Mouse (Mus musculus): Measurements from ENCODE around the gene Adsl.
"Not testable (repeated sequence)": the region's sequence is repeated elsewhere in the genome, so short reads cannot be mapped to it uniquely, and the experiment has no call there.

Adsl gene

DNA sequence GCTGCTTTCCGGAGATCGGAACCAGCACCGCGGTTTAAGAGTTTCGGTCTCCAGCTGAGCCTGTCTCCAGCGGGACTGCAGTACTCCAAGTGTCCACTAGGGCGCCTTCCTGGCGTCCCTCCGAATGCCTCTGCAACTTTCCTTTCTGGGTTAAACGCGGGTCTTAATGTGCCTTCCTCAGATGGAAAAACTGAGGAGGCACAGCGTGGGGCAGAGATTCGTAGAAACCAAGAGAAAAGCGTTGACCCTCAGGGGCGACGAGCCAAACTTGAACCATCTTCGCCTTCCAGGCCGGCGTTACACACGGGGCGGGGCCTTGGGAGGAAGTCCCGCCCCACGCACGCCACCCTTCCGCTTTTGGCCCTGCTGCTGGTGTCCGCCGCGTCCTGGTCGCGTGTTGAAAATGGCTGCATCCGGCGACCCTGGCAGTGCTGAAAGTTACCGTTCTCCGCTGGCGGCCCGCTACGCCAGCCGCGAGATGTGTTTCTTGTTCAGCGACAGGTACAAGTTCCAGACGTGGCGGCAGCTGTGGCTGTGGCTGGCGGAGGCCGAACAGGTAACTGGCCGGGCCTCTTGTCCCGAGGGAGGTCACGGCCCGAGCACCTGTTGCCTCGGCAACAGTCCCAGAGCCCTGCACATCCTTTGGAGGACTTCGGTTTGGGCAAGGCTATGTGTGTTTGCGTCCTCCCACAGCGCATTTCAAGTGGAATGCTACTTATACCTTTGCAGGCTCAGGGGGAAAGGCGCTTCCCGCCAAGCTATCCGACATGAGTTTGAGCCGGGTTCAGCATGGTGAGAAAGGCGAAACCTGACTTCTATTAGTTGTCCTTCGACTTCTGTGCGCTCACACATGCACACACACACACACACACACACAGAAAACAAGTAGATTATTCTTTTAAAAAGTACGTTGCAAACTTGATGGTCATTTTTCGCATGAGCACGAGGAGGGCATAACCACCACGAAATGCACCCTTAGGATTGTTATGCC is at the start of gene Adsl:
Gene Adsl, plus strand, starts transcription at position 346 of the 991 bp plus-strand sequence.
- in situ Hi-C loops (cut with MboI, MseI) = loop anchor here (5.0 kb wide), 1 partner anchor 241 kb away; no protein-coding TSS in a partner anchor

DNA sequence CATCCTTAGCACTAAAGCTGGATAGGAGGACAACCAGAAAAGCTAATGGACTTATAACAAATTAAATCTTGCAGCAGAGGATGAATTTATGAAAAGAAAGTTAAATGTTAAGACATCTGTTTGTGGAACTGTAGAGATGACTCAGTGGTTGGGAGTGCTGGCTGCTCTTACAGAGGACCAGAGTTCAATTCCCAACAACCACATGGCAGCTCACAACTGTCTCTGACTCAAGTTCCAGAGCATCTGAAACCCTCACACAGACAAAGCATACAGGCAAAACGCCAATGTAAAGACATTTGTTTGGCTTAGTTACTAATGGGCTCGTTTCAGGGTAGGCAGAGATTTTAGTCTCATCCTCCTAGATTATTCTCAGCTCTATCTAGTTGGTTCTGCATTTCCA is 48.5 kb upstream of the Adsl start:
- in situ Hi-C loops (cut with MboI, MseI) = no loop called here

DNA sequence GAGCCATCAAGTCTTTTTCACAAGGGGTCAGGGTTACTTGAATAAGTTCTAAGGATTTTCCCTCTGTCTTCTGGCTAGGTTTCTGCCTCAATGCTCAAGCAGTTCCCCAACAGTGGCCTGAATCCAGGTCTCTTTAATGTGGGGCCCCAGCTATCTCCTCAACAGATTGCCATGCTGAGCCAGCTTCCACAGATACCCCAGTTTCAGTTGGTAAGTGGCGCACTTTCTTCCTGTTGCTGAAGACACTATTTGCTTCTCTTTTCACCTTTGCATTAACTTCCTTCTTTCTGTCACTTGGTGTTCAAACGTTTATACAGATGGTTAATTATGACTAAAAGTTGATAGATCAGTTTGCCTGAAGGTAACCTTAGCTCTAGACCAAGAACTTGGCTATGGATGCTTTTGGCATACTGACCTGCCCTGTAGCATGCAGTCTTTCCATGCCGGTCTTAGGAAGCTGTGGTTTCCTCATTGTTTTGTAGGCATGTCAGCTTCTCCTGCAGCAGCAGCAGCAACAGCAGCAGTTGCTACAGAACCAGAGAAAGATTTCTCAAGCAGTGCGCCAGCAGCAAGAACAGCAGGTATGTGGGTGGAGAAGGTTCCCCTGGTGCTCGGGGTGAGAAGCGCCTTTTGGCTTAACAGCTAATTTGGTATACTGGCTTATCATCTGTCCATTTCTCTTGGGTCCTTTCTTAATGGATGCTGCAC is 46.3 kb upstream of the Adsl start:
- in situ Hi-C loops (cut with MboI, MseI) = no loop called here

- in situ Hi-C loops (cut with MboI, MseI) = not testable (repeated sequence)
Measured at GRCm38 (mm10) chr15:80904776-80905175, 43.5 kb upstream of the Adsl start.

- in situ Hi-C loops (cut with MboI, MseI) = no loop called here
Measured at GRCm38 (mm10) chr15:80910183-80910582, 38.1 kb upstream of the Adsl start.

- in situ Hi-C loops (cut with MboI, MseI) = no loop called here
Measured at GRCm38 (mm10) chr15:80910790-80911531, 37.3 kb upstream of the Adsl start.

- in situ Hi-C loops (cut with MboI, MseI) = no loop called here
Measured at GRCm38 (mm10) chr15:80912175-80912574, 36.1 kb upstream of the Adsl start.

- in situ Hi-C loops (cut with MboI, MseI) = no loop called here
Measured at GRCm38 (mm10) chr15:80913803-80914202, 34.5 kb upstream of the Adsl start.

- in situ Hi-C loops (cut with MboI, MseI) = no loop called here
Measured at GRCm38 (mm10) chr15:80915850-80916249, 32.4 kb upstream of the Adsl start.

GRCm38 (mm10) chr15:80916621-80917020 is 31.7 kb upstream of the Adsl start:
- in situ Hi-C loops (cut with MboI, MseI) = no loop called here

DNA sequence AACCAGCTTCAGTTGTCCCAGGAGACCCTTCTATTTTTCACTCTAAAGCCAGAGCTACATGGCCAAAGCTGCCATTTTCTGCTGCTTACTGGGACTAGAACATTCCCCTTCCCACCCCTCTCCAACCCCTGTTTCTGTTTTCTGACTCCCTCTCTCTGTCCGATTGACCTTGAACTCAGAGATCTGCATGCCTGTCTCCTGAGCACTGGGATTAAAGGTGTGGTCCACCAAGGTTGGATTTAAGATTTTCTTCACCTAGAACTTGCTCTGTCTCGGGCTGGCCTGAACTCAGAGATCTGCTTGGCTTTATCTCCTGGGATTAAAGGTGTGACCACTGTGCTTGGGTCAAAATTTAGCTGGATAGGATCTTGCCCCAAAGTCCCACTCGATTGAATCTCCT is 27.9 kb upstream of the Adsl start:
- in situ Hi-C loops (cut with MboI, MseI) = no loop called here

DNA sequence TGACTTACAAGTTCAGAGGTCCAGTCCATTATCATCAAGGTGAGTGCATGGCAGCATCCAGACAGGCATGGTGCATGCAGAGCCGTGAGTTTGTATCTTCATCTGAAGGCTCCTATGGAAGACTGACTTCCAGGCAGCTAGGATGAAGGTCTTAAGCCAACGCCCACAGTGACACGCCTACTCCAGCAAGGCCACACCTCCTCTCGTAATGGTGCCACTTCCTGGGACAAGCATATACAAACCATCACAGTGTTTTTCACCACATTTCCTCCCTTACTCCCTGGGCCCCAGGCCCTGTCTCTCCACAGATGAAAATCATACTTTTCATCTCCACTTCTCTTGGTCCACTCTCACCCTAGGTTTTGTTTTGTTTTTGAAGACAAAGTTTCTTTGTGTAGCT is 26.5 kb upstream of the Adsl start:
- in situ Hi-C loops (cut with MboI, MseI) = no loop called here

- in situ Hi-C loops (cut with MboI, MseI) = no loop called here
Measured at GRCm38 (mm10) chr15:80924211-80924610, 24.1 kb upstream of the Adsl start.

GRCm38 (mm10) chr15:80928811-80929355 is 19.4 kb upstream of the Adsl start:
- in situ Hi-C loops (cut with MboI, MseI) = no loop called here

GRCm38 (mm10) chr15:80930048-80930571 is 18.2 kb upstream of the Adsl start:
- in situ Hi-C loops (cut with MboI, MseI) = no loop called here

DNA sequence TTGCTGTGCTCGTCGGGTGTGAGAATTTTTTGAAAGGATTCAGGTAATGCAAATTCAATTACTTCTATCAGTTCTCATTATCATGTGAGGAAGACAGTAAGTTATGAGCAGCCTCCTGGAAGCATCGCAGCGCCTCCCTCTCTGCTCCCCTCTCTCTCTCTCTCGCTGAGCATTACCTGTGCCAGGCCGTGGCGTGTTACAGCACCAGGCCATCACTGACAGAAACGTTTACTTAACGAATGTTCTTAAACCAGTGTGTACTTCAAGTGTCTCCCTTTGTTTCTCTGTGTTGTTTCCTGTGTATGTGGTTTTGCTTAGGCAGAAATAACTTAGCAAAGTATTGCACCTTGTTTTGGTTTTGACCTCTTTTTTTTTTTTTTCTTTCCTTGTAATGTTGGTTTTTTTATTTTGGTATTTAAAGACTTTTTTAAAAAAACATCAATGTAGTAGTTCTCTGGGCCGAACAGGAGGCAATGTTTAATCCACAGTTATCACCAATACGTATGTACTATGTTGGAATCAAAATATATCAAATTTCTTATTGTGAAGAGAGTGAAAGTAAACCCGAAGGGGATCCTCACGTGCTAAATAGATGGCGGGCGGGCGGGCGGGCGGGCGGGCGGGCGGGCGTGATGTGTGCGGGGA is 17.5 kb upstream of the Adsl start:
- in situ Hi-C loops (cut with MboI, MseI) = not testable (repeated sequence)

DNA sequence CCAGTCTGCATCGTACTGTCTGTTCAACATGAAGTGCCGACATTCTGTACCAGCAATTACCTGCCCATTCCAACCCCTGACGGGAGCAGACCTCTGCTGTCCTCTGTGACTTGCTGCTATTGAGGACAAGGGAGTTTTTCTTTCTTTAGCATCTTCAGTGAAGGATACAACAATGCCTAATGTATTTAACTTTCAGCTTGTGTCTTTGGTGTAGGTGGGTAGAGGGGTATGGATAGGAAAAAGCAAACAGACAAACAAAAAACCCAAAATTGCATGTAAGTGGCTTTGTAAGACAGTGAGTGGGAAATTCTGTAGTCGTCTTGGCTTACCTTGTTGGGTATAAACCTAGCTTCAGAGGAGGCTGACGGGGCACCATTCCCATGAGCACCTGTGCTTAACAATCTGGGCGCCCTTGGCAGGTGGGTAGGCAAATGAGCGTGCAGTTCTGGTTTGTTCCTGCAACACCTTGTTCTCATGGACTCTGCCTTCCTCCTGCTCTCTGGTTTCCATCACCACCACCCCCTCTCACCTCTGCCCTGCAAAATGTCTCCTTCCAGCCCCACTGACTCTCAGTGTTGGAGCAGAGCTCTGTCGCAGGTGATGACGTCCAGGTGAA is 16.8 kb upstream of the Adsl start:
- in situ Hi-C loops (cut with MboI, MseI) = no loop called here

GRCm38 (mm10) chr15:80934841-80935240 is 13.4 kb upstream of the Adsl start:
- in situ Hi-C loops (cut with MboI, MseI) = no loop called here

DNA sequence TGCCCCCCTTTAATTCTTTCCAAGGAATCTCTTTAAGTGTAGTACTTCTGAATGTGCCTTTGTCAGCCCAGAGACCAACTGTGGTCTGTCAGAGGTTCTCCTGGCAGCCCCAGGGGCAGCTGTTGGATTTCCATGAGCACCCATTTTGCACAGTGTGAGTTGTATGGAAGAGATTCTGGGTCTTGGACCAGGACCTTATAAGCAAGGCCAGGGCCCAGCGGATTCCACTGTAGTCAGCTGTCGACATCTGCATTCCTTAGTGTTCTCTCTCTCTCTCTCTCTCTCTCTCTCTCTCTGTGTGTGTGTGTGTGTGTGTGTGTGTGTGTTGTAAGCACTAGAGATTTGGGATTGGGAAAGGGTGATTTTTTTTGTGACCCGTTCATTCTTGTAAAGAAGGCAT is 11.6 kb upstream of the Adsl start:
- in situ Hi-C loops (cut with MboI, MseI) = no loop called here

DNA sequence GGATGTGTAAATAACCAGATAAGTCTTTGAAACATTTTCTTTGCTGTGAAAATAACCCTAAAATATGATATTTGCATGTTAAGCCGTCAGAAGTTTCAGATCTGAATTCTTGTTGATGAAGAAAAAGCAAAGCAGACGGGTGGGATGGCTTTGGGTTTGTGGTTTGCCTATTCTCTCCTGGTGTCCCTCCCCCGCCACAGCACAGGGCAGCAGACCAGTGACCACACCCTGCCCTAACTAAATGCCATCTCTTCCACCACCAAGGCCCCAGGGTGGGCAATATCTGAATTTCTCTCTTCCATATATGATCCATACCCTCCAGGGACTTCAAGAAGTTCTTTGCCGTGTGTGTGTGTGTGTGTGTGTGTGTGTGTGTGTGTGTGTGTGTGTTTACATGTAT is 9.7 kb upstream of the Adsl start:
- in situ Hi-C loops (cut with MboI, MseI) = no loop called here
